Mouse (Mus musculus) neutrophil, adult 5-6 weeks (primary cell): ENCODE data around the gene Plekhf1. TPM values are rescaled to one million over a fixed set of nuclear protein-coding genes. Genes with fewer than 3 reads are reported as not detected.

ENCODE experiments used
- ATAC-seq: fragments of 151-379, 151-347 bp; 2 replicates; pipeline ENCODE4 v1.8.0; 2017; ENCODE audit warnings: mild to moderate bottlenecking, moderate TSS enrichment; ENCODE audit not compliant: insufficient number of reproducible peaks, poor library complexity, low FRiP score, severe bottlenecking; ENCODE audit errors: extremely low read depth
- total RNA-seq: library from RNA; stranded (forward); fragments of 200-1000 nt; gene quantifications from 2 replicates; pipeline ENCODE4 v1.2.3, GENCODE M21; 2017

Plekhf1 gene
- total RNA-seq, 1 experiment from 2014 or later = 0.23 TPM

- ATAC-seq = no peak
These were observed 7.0 kb downstream of the Plekhf1 start for GRCm38 (mm10) chr7:38220866-38221265.

DNA sequence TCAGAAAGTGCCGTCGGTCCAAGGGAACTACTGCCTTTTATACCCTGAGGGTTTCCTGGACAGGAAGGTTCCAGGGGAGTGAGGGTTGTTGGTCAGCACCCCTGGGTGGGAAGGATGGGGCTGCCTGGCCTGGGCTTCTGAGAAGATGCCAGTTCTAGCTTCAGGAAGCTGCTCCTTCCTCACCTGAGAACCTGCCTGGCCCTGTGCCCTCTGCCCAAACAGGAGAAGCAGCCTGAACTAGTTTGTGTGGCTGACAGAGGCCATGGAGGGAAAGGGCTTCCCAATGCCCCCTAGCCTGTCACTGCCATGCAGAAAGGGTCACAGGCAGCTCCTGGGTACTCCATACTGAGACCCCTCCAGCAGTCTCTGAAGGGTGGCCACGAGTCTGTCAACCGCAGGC lies 8.3 kb downstream of the Plekhf1 start:
- ATAC-seq = no peak

DNA sequence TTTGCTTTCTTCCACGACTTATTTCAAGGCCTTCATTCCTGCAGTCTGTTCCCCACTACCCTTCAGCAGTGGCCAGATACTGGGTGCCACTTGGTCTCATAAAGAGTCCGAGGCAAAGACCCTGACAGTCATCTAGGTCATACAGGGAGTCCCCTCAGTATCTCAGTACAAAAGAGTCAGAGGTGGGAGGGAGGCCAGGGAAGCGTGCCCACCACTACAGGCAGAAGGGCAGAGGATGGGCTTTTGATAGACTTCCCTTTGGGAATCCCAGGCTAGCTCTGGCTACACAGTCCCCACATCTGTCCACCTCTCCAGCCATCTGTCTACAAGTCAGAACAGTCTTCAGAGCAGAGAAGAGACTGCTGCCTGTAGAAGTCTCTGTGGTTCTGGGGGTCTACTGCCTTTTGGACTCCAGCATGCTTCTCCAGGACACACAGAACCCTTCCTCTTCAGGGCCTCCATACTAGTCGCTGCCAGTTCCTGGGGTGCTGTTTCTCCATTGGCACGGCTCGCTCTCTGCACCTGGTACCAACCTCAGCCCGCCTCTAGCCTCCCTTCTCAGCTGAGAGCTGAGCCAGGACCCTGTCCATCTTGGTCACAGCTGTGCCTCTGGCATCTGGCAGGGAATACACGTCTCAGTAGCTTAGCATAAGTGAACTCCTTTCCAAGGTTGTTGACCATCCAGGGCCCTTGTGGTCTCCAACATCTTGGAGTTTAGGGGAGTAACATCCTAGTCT lies 9.0 kb downstream of the Plekhf1 start:
- no peak for ATAC-seq

DNA sequence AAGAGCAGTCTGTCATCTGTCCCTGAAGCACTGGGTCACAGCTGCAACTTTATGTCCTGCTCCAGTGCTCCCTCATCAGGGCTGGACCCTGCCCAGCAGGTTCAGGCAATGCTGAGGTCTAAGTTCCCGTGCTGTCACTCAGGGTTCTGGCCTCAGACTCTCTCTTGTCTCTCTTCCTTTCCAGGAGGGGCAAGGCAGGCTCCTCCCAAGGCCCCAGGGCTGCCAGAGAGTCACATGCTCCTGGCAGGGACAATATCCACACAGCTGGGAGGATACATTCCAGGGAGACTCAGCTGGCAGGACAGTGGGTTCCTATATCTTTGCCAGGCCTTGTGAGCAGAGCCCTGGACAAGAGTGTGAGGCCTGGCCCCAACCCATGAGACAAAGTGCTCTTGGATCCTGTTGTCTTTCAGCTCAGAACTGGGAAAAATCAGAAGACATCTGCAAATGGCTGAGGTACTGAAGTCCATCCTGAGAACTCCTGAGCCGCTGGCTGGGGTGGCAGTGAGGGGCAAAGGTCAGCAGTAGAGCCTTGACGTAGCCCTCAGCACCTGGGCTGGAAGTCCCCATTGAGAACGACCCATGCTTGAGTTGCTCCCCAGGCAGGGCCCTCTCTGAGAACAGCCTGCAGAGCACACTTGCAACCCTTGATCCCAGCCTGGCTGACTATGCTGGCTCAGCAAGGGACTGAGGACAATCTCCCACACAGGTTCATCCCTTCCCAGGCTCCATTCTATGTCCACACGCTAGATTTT lies 10.2 kb downstream of the Plekhf1 start:
- no peak for ATAC-seq

- ATAC-seq = no peak
These were observed 12.1 kb downstream of the Plekhf1 start for GRCm38 (mm10) chr7:38215697-38216096.

- ATAC-seq = no peak
These were observed 12.5 kb downstream of the Plekhf1 start for GRCm38 (mm10) chr7:38215281-38215680.

GRCm38 (mm10) chr7:38214473-38215214 lies 13.2 kb downstream of the Plekhf1 start:
- no peak for ATAC-seq

DNA sequence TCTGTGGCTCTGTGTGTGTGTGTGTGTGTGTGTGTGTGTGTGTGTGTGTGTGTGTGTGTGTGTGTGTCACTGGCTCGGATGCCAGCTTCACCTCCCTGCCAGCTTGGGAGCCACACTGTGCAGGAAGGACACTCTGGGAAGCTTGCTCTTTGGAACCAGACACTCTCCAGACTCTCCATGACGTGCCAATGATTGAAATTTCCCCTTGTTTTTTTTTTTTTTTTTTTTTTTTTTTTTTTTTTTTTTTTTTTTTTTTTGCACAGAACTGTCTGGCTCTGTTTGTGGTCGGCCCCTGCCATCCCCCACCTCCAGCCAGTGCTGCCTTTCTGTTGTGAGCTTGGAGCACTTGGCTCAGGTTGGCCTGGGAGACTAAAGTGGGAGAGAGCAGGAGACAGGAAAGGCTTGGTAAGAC lies 15.2 kb downstream of the Plekhf1 start:
- no peak for ATAC-seq

GRCm38 (mm10) chr7:38209478-38210152 lies 18.2 kb downstream of the Plekhf1 start:
- no peak for ATAC-seq

DNA sequence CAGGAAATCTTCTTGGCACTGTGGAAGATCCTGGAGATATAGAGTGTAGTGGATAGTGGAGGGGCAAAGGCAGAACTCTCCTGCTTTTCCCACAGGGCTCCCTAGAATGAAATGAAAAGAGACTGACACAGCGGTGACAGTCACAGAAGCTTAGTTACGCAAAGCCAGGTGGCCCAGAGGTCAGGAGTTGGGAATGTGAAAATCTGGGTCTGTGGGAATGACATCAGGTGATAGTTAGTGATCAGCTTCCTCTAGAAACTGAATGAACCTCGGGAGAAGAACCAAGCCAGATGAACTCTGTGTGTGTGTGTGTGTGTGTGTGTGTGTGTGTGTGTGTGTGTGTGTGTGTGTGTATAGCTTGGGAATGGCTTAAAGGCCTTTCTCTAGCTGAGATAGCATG lies 18.8 kb downstream of the Plekhf1 start:
- ATAC-seq = no peak

- no peak for ATAC-seq
These were observed 21.3 kb downstream of the Plekhf1 start for GRCm38 (mm10) chr7:38206564-38206963.

- no peak for ATAC-seq
These were observed 22.0 kb downstream of the Plekhf1 start for GRCm38 (mm10) chr7:38205801-38206200.

DNA sequence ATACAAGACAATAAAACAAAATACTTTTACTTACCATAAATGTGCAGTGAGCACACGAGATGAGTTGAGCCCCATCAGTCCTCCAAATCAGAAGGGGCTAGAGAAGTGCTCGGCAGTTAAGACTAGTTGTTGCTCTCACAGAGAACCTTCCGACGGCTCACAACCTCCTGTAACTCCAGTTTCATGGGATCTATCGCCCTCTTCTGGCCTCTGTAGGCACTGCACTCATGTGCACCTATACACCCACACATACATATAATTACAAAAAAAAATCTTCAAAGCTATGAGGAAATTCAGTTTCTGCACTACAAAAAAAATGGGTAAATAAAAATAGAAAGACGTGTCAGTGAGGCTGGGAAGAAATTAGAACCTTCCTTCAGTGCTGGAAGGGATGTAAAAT lies 23.5 kb downstream of the Plekhf1 start:
- no peak for ATAC-seq

DNA sequence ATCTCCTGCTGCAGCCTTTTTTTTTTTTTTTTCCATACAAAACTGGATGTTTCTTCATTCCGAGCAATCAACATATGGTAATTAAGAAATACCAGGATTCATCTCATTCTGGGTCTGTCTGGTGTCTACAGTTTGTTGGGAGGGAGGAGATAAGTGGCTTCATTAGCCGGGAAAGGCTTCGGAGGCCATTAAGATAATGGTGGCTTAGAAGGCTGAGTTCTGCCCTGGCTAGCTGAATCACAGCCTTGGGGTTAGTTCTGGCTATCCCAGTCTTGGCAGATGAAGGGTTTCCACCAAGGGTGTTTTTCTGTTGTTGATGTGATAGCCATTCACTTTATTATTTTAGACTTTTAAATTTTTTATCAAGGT lies 26.5 kb downstream of the Plekhf1 start:
- no peak for ATAC-seq

DNA sequence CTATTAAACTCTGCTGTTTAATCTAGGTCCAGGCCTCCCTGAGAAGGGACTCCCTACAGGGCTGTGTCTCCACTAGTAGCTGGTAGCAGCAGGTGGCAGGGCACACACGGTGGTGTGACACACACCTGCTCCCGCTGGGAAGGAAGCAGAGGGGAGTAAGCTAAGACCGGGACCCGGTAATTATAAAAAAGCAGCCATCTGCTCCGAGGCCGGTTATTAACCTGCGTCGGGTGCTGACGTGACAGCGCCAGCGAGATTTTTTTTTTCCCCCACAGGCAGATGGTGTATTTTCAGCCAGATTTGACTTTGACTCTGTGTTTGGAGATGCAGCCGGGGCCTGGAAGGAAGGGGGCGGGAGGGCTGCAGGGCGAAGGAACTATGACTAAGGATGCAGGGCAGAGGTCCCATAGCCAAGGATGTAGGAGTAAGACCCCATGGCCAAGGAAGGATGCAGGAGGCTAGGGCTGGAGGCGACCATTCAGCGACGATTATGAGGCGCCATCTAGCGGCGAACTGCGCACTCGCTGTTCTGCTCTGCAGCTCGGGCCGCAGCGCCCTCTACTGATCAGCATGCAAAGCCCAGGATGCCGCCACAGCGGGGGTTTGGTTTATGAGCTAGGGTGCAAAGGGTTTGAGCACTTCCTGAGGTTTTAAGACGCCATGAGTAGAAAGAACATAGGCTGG lies 27.1 kb downstream of the Plekhf1 start:
- peak; percentile 95 for ATAC-seq

DNA sequence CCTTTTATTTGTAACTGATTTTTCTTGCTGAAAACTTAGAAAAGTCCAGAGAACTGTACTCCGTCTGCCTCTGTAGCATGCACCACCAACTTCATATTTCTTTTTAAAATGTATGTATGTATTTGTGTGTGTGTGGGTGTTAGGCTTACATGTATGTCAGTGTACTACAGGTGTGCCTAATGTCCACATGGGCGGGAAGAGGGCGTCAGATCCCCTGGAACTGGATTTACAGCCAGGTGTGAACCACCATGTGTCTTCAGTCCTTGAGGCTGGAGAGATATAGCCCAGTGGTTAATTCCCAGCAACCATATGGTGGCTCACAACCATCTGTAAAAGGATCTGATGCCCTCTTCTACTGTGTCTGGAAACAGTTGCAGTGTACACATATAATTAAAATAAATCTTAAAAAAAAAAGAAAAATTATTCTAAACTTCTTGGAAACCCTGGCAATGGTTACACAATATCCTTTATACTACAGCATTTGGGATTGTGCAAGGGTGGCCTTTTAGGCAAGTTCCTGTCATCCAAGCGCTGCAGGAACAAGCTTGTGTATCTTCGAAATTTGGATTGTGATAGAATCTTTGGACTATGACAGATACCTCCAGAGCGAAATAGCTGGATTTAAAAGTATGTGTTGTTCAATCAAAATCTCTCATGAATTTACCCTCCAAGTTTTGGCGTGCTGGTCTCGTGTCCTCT lies 27.8 kb downstream of the Plekhf1 start:
- ATAC-seq = no peak

DNA sequence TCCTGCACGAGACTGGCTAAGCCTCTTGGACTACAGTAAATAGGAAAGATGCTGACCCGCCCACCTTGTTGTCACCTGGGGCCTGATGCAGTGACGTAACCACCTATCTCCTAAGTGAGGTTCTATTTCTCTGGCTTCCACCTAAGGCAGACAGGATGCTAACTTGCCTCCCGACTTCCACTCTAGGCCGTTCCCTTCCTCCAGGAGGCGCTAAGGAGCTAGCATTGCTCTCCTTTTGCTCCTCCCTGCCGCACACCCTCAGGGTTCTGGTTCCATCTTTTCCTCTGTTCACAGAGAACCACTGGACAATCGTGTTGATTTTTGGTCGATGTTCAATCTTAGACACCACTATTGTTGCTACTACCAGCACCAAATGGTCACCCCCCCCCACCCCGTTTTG lies 36.2 kb downstream of the Plekhf1 start:
- ATAC-seq = no peak

DNA sequence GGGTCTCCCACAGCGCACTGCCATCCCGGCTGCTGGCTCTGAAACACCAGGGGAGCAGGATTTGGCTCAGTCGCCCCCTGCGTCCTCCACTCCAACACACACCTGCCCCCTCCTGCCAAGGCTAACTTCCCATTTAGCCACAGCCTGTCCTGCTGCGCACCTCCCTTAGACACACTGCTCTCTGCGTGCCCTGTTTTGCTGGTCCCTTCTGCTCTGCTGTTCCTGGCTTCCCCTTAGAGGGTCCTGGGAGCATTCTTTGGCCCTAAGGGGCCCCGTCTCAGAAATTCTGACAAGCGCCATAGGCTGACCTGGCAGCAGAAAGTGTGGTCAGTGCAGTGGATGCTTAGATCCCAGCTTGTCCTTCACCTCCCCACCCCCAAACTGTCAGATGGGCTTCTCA lies 36.7 kb downstream of the Plekhf1 start:
- ATAC-seq = no peak
